Mouse (Mus musculus): ENCODE results near the gene Azi2. TPM values are rescaled to one million over a fixed set of nuclear protein-coding genes. Genes with fewer than 3 reads are reported as not detected.

Gene Azi2
- total and polyA plus RNA-seq, 3 experiments: 22.7 to 73.7 (median 62.2) TPM

GRCm38 (mm10) chr9:118110360-118110710, 70.0 kb downstream of the Azi2 start:
- Histone ChIP-seq H3K27ac (no peak overlapping the region), H3K4me3 (no peak overlapping the region), H3K27me3 (ENCODE audit: control insufficient read depth, insufficient read depth, low read length) (no peaks in the 10 kb centered on the region), H3K79me2 (replicated peaks; ENCODE audit: control insufficient read depth, insufficient read depth, low read length) (no peaks in the 10 kb centered on the region; the same call in 1 of the 2 replicates), H3K9ac (ENCODE audit: low read depth, low read length) (no peak overlapping the region), H3K4me1 (ENCODE audit: control insufficient read depth, insufficient read depth, low read length) (no peaks in the 10 kb centered on the region), H3K36me3 (ENCODE audit: control insufficient read depth, insufficient read depth, low read length) (no peaks in the 10 kb centered on the region)
- 71% methylated on average over 2 of the region's 2 CpGs for WGBS
- TF ChIP-seq POLR2A (IDR thresholded peaks at IDR 0.05; ENCODE audit: insufficient read depth, low read depth, low read length): no peak
- no peak for TF ChIP-seq CTCF (IDR thresholded peaks at IDR 0.05)
- TF ChIP-seq EP300 (IDR thresholded peaks at IDR 0.05; ENCODE audit: insufficient read depth, low read depth, low read length): no peak
- intact Hi-C loops (cut with DNase I): no loop called here
- DNase-seq: no peak

Small RNA genes lying within 50 kb of the gene (microRNA-seq; reads per million reads assigned to microRNA genes)
- gene Gm22008: 0 reads per million in 2 experiments

Other genes starting within 250 kb of the Azi2 start
- 10 to 100 TPM; 23.6 to 30.4 TPM for gene Cmc1, start 109.7 kb downstream of the Azi2 start, total RNA-seq (2021)
- 4.6 and 7.3 TPM in 2 replicates for gene Cmc1, start 109.7 kb downstream of the Azi2 start, polyA plus RNA-seq (2012; rRNA removed)